Comparison of ENCODE assay signal across 9 mouse cellular contexts in the genomic region with DNA sequence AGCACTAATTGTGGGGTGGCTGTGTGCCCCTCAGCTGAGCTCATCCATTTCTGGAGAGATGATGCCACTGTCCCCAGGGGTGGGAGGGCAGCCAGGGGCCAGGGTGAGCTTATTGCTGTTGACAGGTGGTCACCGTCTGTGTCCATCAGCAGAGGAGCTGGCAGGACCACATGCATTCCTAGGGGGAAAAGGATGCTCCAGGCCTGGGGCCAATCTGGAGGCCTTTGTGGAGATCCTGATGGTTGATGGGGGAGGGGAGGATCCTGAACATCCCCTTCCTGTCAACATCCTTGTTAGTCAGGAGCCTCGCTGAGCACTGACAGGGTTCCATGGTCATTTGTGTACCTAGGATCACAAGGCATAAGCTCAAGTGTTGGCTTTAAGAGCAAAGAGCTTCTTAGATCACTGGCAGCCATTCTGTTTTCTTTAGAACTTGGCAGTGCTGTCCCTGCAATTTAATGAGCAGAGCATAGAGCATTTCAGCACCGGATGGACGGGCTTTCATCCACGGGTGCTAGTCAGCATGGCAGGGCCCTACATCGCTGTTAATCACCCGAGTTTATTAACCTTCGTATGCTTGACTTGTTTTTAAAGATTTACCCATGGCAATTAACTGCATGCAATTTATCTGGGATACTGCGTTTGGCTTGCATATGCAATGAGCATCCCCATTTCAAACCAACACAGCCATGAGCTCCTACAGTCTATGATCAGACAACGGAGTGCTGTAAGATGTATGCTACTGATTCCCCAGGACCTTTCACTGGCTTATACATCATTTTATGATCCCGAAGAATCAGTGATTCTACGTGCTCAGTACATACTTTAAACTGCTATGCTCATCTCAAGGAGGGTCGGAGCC. TPM values are rescaled to one million over a fixed set of nuclear protein-coding genes. Genes with fewer than 3 reads are reported as not detected.
DNase-seq lines count a peak whose midpoint lies in the region; ATAC-seq lines count a peak whose summit lies in the region.
"Had no signal": no experiment of that assay in that cellular context is flagged by ENCODE, and none has a peak within 500 bp of the region (broad histone marks: within the 10 kb centered on the region; RNA-seq: fewer than 3 reads in every experiment).

No protein-coding gene starts in this region.

- no peak overlapping the region for H3K9ac ChIP-seq in kidney, embryonic 15.5 days
- H3K9ac ChIP-seq in forebrain, embryonic 14.5 days (ENCODE audit: low read length): no peak overlapping the region
- H3K9ac ChIP-seq in midbrain, embryonic 13.5 days (replicated peaks): no peak overlapping the region

- H3K4me2 ChIP-seq in kidney, embryonic 15.5 days: no peak overlapping the region
- no peak overlapping the region for H3K4me2 ChIP-seq in forebrain, embryonic 14.5 days (ENCODE audit: low read length)
- no peak overlapping the region for H3K4me2 ChIP-seq in midbrain, embryonic 13.5 days (replicated peaks)

- no peaks in the 10 kb centered on the region for H3K9me3 ChIP-seq in kidney, embryonic 15.5 days (replicated peaks)
- H3K9me3 ChIP-seq in forebrain, embryonic 14.5 days (replicated peaks; ENCODE audit: control insufficient read depth, low read length): no peaks in the 10 kb centered on the region
- H3K9me3 ChIP-seq in midbrain, embryonic 13.5 days: no peaks in the 10 kb centered on the region
- H3K9me3 ChIP-seq in limb, embryonic 10.5 days (replicated peaks): no peaks in the 10 kb centered on the region

- peaks cover 11% of the 10 kb centered on the region for H3K4me1 ChIP-seq in kidney, embryonic 15.5 days
- peaks cover 15% of the 10 kb centered on the region for H3K4me1 ChIP-seq in forebrain, embryonic 14.5 days (ENCODE audit: control insufficient read depth, insufficient read depth, low read length)
- peaks cover 15% of the 10 kb centered on the region for H3K4me1 ChIP-seq in midbrain, embryonic 13.5 days (replicated peaks)
- H3K4me1 ChIP-seq in limb, embryonic 10.5 days: peaks cover 6% of the 10 kb centered on the region; the same call in 1 of the 2 replicates

- no peak overlapping the region for H3K4me3 ChIP-seq in kidney, embryonic 15.5 days (replicated peaks)
- no peak overlapping the region for H3K4me3 ChIP-seq in forebrain, embryonic 14.5 days (ENCODE audit: low read depth, low read length)
- no peak overlapping the region for H3K4me3 ChIP-seq in midbrain, embryonic 13.5 days (replicated peaks)
- no peak overlapping the region for H3K4me3 ChIP-seq in limb, embryonic 10.5 days

- peak; percentile 49 for ATAC-seq in kidney, embryonic 15.5 days (replicated peaks; ENCODE audit: low FRiP score)
- ATAC-seq in forebrain, embryonic 14.5 days: peak; percentile 94
- ATAC-seq in midbrain, embryonic 13.5 days: peak; percentile 79
- no peak for ATAC-seq in frontal cortex, adult (ENCODE audit: low TSS enrichment)

- peaks cover 6% of the 10 kb centered on the region; the same call in 1 of the 2 replicates for H3K36me3 ChIP-seq in kidney, embryonic 15.5 days
- H3K36me3 ChIP-seq in forebrain, embryonic 14.5 days (ENCODE audit: control insufficient read depth, insufficient read depth, low read length): peaks cover 44% of the 10 kb centered on the region
- peaks cover 52% of the 10 kb centered on the region for H3K36me3 ChIP-seq in midbrain, embryonic 13.5 days
- H3K36me3 ChIP-seq in limb, embryonic 10.5 days: no peaks in the 10 kb centered on the region

- peak overlapping the region; percentile 18; the same call in 1 of the 2 replicates for H3K27ac ChIP-seq in kidney, embryonic 15.5 days
- peak overlapping the region; percentile 86 for H3K27ac ChIP-seq in forebrain, embryonic 14.5 days (ENCODE audit: low read depth, low read length)
- peak overlapping the region; percentile 64 for H3K27ac ChIP-seq in midbrain, embryonic 13.5 days
- H3K27ac ChIP-seq in limb, embryonic 10.5 days: no peak overlapping the region

- no peak for DNase-seq in kidney, adult 8-10 months
- DNase-seq in cerebellum, adult 11 months: peak; percentile 95
- peak; percentile 95 for DNase-seq in forebrain, embryonic 14.5 days (ENCODE audit: low spot score)
- no peak for DNase-seq in right cerebral cortex, postnatal 36 days (ENCODE audit: low spot score in 2 of 2)
- DNase-seq in limb, embryonic 10.5 days (ENCODE audit: low spot score): no peak
- DNase-seq: right cerebral cortex, postnatal 25 days had no signal

- whole genome bisulfite sequencing in kidney, embryonic 15.5 days: 46% methylated on average over 13 of the region's 13 CpGs
- 23% methylated on average over 13 of the region's 13 CpGs for WGBS in forebrain, embryonic 14.5 days
- 59% methylated on average over 13 of the region's 13 CpGs for WGBS in midbrain, embryonic 13.5 days
- 79% methylated on average over 13 of the region's 13 CpGs for WGBS in limb, embryonic 10.5 days

- no peaks in the 10 kb centered on the region for H3K27me3 ChIP-seq in kidney, embryonic 15.5 days
- H3K27me3 ChIP-seq in forebrain, embryonic 14.5 days (replicated peaks; ENCODE audit: control insufficient read depth, insufficient read depth, low read length): no peaks in the 10 kb centered on the region
- H3K27me3 ChIP-seq in midbrain, embryonic 13.5 days: no peaks in the 10 kb centered on the region
- no peaks in the 10 kb centered on the region for H3K27me3 ChIP-seq in limb, embryonic 10.5 days (ENCODE audit: low read depth, poor library complexity, severe bottlenecking)

RNA-seq across cellular contexts. Expression of a gene that starts 26.9 kb away (rescaled TPM):
- polyA plus RNA-seq in kidney, embryonic 15.5 days (2015; fragmentation: Nextera tagmentation; extraction: Ambion mirVana): 0.51 and 1.1 TPM in 2 replicates
- polyA plus RNA-seq in forebrain, embryonic 14.5 days (2014; fragmentation: Nextera tagmentation; extraction: Ambion mirVana): 0.87 and 0.97 TPM in 2 replicates
- polyA plus RNA-seq in midbrain, embryonic 13.5 days (2015; fragmentation: Nextera tagmentation; extraction: Ambion mirVana): 3.8 and 4.3 TPM in 2 replicates
- 0.58 and 0.60 TPM in 2 replicates for polyA plus RNA-seq in limb, embryonic 10.5 days (2016; fragmentation: Nextera tagmentation; extraction: Ambion mirVana)

RNA-seq across cellular contexts. Expression of a gene that starts 45.2 kb away (rescaled TPM):
- 17.5 and 18.0 TPM in 2 replicates for polyA plus RNA-seq in kidney, embryonic 15.5 days (2015; fragmentation: Nextera tagmentation; extraction: Ambion mirVana)
- polyA plus RNA-seq in forebrain, embryonic 14.5 days (2014; fragmentation: Nextera tagmentation; extraction: Ambion mirVana): 2.8 and 3.6 TPM in 2 replicates
- polyA plus RNA-seq in midbrain, embryonic 13.5 days (2015; fragmentation: Nextera tagmentation; extraction: Ambion mirVana): 2.7 and 3.3 TPM in 2 replicates
- 17.4 and 21.0 TPM in 2 replicates for polyA plus RNA-seq in limb, embryonic 10.5 days (2016; fragmentation: Nextera tagmentation; extraction: Ambion mirVana)

Comparison
In these comparisons a context has a peak if more than half of its experiments do, and no peak if none do; other contexts are left out.
1. DNase-seq: peak in cerebellum, adult 11 months (single experiment) and forebrain, embryonic 14.5 days (single experiment); none in kidney, adult 8-10 months (0 of 2), right cerebral cortex, postnatal 36 days (0 of 2) and limb, embryonic 10.5 days (single experiment).